Mouse (Mus musculus) kidney, adult 9 months (tissue): ENCODE results near the gene Zscan21.
"Not testable (repeated sequence)": the region's sequence is repeated elsewhere in the genome, so short reads cannot be mapped to it uniquely, and the experiment has no call there.

Experiments used
- DNase-seq: peaks from one replicate; pipeline ENCODE4 v3.0.0; 2022

Zscan21 gene

GRCm38 (mm10) chr5:138116255-138117198, at the start of gene Zscan21:
Gene Zscan21, plus strand, starts transcription at chr5:138116903.
- peak; percentile 91 for DNase-seq

DNA sequence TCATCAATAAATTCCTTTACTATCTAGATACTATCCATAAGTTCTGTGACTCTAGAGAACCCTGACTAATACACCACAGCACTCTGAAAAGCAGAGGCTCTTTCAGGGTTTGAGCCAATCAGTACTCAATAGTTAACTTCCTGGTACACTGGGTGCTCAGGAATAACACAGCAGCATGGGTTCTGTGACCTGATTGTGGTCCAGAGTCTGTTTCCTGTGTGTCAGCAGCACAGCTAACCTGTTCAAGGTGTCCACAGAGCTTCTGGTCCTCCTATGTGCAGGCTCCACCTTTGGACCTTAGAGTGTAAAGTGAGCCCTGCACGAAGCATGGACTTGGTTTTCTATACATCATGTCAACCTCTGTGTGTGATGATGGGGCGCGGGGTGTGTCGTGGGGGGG, 42.9 kb upstream of the Zscan21 start:
- no peak for DNase-seq

- DNase-seq: peak; percentile 85
These were observed 41.0 kb upstream of the Zscan21 start for GRCm38 (mm10) chr5:138075684-138076083.

- no peak for DNase-seq
These were observed 40.6 kb upstream of the Zscan21 start for GRCm38 (mm10) chr5:138076148-138076547.

DNA sequence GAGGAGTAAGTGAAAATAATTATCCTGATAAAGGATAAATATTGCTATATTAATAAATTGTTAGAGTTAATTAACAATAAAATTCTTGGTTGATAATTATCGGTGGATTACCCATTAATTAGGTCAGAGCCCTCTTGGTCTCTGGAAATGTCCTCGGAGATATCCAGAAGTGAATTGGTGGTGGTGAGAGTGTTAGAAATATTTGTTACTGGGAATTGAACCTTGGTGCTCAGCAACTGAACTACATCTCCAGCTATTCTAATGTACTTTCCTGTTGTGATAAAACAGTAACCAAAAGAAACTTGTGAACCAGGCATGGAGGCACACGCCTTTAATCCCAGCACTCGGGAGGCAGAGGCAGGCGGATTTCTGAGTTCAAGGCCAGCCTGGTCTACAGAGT, 36.2 kb upstream of the Zscan21 start:
- DNase-seq: peak; percentile 69

- DNase-seq: peak; percentile 2
These were observed 35.3 kb upstream of the Zscan21 start for GRCm38 (mm10) chr5:138081446-138081845.

DNA sequence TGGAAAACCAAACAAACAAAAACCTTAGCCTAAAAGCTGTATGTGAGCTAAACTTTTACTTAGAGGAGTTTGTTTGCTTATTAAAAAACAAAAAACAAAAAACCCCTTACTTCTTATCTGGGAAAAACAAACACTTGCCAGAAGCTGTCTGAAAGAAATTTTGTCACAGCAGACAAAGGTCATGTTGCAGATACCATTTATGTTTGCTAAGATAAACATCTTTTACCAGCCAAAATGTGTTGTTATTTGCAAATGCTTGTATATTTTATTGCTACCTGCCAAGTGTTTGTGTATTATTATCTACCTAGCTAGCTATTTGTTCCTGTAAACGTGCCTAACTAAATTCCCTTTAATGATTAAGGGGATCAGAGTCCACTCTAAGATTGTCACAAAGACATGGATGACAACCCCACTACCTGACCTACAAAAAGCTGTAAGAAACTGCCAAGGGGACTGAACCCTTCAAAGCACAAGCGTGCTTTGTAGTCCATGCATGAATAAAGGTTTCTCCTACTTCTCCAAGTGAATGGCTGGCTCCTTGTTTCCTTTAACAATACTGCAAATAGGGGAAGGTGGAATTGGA, 33.3 kb upstream of the Zscan21 start:
- DNase-seq: peak; percentile 71

GRCm38 (mm10) chr5:138083936-138084335, 32.8 kb upstream of the Zscan21 start:
- no peak for DNase-seq

GRCm38 (mm10) chr5:138084507-138084906, 32.2 kb upstream of the Zscan21 start:
- DNase-seq: peak; percentile 17

GRCm38 (mm10) chr5:138084996-138085395, 31.7 kb upstream of the Zscan21 start, which contains the start of gene Zkscan1:
Gene Zkscan1, plus strand, starts transcription at chr5:138085084.
- DNase-seq: peak; percentile 90

GRCm38 (mm10) chr5:138085421-138085911, 31.2 kb upstream of the Zscan21 start:
- DNase-seq: peak; percentile 52

DNA sequence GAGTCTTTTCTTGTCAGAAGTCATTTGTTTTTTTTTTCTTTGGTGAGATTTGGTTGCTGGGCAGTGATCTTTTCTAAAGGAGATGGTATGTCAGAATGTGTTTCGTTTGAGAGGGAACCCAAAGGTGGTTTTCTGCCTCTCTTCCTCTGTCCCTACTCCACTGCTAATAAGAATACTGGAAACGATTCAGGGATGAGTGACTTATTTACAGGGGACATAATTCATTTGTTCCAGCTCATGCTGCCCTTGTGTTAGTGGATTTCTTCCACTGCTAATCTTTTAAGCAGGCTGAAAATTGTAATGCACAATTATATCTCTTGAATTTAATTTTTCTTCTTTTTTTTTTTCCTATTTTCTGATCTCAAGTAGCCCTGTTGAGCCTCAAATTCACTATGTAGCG, 29.9 kb upstream of the Zscan21 start:
- DNase-seq: peak; percentile 83

GRCm38 (mm10) chr5:138088366-138088765, 28.3 kb upstream of the Zscan21 start:
- peak; percentile 87 for DNase-seq

DNA sequence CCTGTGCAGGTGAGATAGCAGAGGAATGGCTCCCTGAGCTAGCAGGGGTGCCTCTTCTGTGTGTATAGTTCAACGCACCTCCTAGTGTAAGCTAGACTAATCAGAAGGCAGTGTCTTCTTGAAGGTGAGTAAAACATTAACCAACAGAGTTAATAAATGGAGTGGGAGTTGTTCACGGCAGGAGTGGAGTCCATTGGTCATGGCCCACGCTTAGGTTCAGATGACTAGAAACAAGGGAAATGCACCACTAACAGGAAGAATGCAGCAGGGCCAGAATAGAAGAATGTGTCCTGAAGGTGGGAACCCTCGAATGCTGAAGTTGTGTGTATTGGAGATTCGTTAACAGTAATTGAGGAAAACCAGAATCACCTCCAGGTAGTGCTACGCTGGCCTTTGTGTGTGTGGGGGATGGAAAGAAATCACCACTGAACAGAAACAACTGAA, 27.6 kb upstream of the Zscan21 start:
- peak; percentile 94 for DNase-seq

GRCm38 (mm10) chr5:138090271-138090670, 26.4 kb upstream of the Zscan21 start:
- DNase-seq: peak; percentile 34

DNA sequence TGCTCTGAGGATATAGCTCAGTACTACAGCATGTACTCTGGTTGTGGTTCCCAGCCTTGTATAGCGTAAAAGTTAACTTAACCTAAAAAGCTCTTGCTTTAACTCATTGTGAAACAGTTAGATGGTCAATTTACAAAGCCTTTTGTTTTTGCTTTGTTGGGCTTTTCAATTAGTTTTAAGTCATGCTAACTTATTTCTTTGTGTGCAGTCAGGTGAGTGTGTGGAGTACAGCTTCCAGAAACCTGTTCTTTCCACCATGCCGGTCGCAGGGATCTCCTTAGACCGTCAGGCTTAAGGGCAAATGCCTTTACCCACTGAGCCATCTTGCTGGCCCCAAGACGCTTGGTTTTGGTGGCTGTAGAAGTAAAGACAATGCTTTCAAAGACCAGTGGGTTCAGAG, 26.0 kb upstream of the Zscan21 start:
- no peak for DNase-seq

DNA sequence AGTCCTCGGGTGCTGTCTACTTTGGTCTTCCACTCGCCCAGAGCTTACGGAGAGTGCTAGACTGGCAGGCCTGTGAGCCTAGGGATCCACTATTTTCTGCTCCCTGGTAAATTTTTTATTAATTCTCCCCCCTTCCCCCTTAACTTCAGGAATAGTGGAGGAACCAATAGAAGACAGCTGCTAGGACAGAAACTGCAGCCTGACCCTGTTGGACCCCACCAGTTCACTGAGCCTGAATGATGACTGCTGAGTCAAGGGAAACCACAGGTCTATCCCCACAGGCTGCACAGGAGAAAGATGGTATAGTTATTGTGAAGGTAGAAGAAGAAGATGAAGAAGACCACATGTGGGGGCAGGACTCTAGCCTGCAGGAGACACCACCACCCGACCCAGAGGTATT, 23.9 kb upstream of the Zscan21 start:
- peak; percentile 55 for DNase-seq

DNA sequence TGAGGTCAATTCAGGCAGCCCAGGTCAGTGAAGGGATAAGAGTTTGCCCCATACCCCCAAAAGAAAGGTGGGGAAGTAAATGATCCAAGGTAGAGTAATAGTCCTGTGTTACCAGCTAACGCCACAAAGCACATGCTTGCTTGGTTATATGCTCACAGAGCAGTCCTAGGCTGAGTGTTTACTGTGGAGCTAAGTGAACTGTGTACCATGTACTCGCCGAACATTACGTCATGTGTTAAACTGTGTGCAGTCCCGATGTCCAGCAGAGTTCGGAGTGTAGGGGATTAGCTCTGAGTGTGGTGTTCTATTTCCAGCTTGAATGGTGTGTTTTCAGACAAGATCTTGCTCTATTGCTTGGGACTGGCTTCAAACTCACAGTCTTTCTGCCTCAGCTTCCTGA, 22.2 kb upstream of the Zscan21 start:
- DNase-seq: no peak

DNA sequence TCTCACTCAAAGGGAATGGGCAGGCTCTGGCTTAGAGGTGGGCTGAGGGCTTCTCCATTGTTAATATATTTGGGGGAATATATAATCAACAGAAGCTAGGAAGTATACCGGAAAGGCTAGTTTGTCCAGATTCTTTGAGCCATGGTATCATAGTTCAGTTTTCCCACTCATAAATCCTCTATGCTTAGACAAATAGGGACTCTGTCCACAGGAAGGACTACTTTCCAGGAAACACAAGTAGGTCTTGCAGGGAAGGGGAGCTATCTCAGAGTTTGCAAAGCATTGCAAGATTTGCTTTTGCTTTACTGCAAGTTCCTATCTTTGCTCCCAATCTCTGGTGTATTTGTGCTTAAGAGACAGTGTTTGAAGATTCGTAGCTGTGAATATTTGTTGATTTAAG, 11.7 kb upstream of the Zscan21 start:
- no peak for DNase-seq

DNA sequence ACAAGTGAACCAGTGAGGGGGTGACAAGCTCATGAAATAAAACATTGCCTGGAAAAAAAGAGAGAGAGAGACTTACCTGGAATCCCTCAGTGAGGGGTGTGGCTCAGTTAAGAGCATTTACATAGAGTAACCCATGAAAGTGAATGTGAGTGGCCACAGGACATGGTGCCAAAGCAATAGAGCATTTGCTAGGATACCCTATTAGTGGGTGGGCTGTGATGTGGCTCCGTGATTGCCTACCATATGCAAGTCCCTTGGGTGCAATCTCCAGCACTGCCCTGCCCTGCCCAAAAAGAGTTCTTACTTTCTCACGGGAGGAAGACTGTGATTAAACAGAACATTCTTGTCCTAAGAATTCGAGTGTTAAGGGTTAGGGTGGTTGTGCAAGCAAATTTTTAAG, 9.6 kb upstream of the Zscan21 start:
- no peak for DNase-seq

DNA sequence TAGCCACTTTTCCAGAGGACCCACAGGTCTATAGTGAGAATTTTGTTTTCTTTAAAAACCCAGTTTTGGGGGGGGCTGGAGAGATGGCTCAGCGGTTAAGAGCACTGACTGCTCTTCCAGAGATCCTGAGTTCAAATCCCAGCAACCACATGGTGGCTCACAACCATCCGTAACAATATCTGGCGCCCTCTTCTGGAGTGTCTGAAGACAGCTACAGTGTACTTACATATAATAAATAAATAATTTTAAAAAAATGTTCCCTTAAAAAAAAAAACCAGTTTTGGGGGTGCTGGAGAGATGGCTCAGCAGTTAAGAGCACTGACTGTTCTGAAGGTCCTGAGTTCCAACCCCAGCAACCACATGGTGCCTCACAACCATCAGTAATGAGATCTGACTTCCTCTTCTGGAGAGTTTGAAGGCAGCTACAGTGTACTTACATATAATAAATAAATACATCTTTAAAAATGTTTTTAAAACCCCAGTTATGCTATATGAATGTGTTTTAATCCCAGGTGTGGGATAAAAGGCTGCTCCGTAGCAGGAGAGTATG, 6.8 kb upstream of the Zscan21 start:
- DNase-seq: not testable (repeated sequence)

DNA sequence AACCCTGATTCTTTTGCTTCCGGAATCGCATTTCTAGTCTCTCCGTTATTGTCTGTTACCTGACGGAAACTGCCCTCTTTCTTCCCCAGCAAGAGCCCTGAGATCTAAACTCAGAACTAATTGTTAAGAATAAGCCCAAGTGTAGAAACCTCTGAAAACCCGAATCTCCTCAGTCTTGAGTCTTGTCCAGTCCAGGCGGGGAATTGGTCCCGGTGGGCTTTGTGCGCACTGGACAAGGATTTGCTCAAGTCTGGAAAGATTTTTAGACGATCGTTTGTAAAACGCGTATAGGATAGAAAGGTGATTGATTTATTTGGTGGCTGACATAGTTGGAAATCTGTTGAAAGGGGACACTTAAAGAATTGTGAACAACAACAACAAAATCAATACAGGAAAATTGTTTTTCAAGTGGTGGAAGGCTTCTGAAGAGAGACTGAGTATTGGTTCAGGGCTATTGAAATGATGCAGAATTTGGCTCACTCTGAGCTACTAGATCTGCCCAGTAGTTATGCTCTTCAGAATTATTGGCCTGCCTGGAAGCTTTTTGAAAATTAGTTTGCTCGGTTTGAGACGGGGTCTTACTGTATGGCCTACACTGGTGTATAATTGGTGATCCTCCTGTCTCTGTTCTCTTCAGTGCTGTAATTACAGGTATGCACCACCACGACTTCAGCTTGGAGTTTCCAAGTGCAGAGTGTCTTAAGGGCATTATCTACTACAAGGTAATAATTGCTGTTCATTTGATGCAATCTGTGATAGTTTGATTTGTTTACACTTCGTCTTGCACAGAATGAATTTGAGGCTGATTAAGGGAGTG, 704 bp downstream of the Zscan21 start:
- no peak for DNase-seq

GRCm38 (mm10) chr5:138118041-138118440, 1.3 kb downstream of the Zscan21 start:
- no peak for DNase-seq
